Mouse (Mus musculus) megakaryocyte, embryonic 14.5 days (primary cell): ENCODE measurements around the gene Ccdc155. TPM values are rescaled to one million over a fixed set of nuclear protein-coding genes. Genes with fewer than 3 reads are reported as not detected.
A peak's percentile ranks its signal among the peaks of the same experiment; 100 is the strongest.

Experiments
- H3K27me3 ChIP-seq: replicated peaks from 2 replicates; pipeline ENCODE3; 2012; ENCODE audit warnings: inconsistent platforms
- H3K36me3 ChIP-seq: replicated peaks from 2 replicates; pipeline ENCODE3; 2012; ENCODE audit warnings: low read length, inconsistent platforms, mixed read lengths
- H3K4me1 ChIP-seq: 2 replicates; pipeline ENCODE4 v1.6.1; 2012; ENCODE audit warnings: inconsistent platforms
- H3K4me3 ChIP-seq: replicated peaks from 2 replicates; pipeline ENCODE3; 2012; ENCODE audit warnings: moderate library complexity, mild to moderate bottlenecking, inconsistent platforms
- H3K9me3 ChIP-seq: 2 replicates; pipeline ENCODE4 v1.6.1; 2012; ENCODE audit warnings: inconsistent platforms
- FLI1 ChIP-seq: IDR thresholded peaks from 2 replicates; pipeline ENCODE4 v1.6.1; 2012; ENCODE audit warnings: low read length, inconsistent platforms, mixed read lengths
- GATA1 ChIP-seq: IDR thresholded peaks from 3 replicates; pipeline ENCODE4 v1.6.1; 2012; ENCODE audit warnings: mixed read lengths, low read length, inconsistent platforms, borderline replicate concordance
- polyA plus RNA-seq: library from polyadenylated mRNA; stranded (reverse); fragments of >175 nt; gene quantifications from 2 replicates; pipeline ENCODE4 v1.2.3, GENCODE M21; 2012; ENCODE audit warnings: low replicate concordance; ENCODE audit not compliant: insufficient read depth

Ccdc155 gene
- polyA plus RNA-seq, 1 experiment, result not detected

DNA sequence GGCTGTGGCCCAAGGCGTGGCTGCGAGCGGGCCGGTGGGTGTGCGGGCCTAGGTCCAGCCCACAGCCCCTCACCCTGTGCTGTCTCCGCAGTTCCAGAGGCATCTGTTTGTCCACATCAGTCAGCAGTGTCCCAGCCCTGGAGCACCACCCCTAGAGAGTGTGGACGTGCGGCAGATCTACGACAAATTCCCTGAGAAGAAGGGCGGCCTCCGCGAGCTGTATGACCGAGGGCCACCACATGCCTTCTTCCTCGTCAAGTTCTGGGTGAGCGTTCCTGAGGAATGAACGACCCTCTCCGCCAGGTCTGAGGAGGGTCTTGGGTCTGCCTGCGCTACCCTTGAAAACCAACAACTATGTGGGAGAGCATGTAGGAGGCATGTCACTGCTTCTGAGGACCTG, 23.9 kb upstream of the Ccdc155 start:
- TF ChIP-seq GATA1, result no peak
- TF ChIP-seq FLI1, result no peak

DNA sequence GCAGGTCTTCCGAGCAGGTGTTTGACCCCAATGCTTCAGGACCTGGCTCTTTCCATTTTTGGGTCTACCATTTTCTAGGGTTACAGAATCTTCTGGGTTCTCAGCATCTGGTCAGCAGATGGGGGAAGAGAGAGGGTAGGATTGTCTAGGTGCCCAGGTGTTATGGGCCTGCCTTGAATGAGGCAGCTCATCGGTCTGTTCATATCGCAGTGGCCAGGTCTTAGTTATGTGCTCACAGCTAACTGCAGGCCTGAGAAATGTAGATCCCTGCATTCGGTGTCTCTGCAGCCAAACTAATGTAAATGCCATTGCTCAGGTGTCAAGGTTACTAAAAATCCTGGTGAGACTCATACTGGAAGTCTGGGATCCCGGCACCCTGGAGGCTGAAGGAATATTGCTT, 21.7 kb upstream of the Ccdc155 start:
- TF ChIP-seq FLI1 (no peak), GATA1 (no peak)
- H3K36me3 ChIP-seq, result peaks cover 3% of the 10 kb centered on the region
- no peak overlapping the region for H3K4me3 ChIP-seq
- H3K4me1 ChIP-seq, result peaks cover 24% of the 10 kb centered on the region
- H3K9me3 ChIP-seq, result no peaks in the 10 kb centered on the region
- H3K27me3 ChIP-seq, result peaks cover 37% of the 10 kb centered on the region

More for the DNA sequence above, 23.9 kb upstream of the Ccdc155 start:
- H3K36me3 ChIP-seq, result peaks cover 24% of the 10 kb centered on the region
- H3K4me3 ChIP-seq, result no peak overlapping the region
- peaks cover 32% of the 10 kb centered on the region for H3K27me3 ChIP-seq
- H3K9me3 ChIP-seq, result no peaks in the 10 kb centered on the region
- peaks cover 25% of the 10 kb centered on the region for H3K4me1 ChIP-seq

DNA sequence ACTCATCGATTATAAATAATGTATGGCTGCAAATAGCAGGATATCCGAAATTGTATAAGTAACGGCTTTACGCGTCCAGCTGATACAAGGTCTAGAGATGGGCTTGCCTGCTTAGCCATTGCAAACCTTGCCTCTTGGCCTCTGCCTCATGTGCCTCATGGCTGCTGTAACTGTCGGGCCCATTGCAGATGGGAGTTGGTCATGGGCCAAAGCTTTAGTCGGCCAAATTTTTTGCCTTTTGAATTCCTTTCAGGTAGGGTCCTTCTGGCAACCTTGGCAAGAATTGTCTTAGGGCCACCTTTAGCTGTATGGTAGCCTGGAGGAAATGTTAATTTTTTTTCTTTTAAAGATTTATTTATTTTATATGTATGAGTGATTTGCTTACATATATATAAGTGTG, 20.1 kb upstream of the Ccdc155 start:
- no peaks in the 10 kb centered on the region for H3K9me3 ChIP-seq
- peaks cover 35% of the 10 kb centered on the region for H3K4me1 ChIP-seq
- peaks cover 37% of the 10 kb centered on the region for H3K27me3 ChIP-seq
- no peak for TF ChIP-seq FLI1
- TF ChIP-seq GATA1, result no peak
- no peaks in the 10 kb centered on the region for H3K36me3 ChIP-seq
- no peak overlapping the region for H3K4me3 ChIP-seq

DNA sequence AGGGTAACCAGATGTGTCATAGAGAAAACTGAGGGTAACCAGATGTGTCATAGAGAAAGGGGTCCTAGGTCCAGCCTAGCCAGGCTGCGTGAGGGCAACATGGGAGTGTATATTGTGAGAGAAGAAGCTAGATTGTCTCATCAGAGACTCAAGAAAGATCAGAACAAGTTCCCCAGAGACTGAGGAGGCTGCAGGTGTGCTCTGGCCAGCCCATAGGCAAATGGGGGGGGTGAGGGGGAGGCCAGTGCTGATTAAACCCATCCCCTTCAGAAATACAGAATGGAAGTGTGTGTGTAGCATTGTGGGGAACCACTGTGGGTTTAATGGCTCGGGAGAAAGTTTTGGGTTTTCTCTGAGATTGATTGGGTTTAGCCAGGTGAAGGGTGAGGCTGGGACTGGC, 17.0 kb upstream of the Ccdc155 start:
- peaks cover 39% of the 10 kb centered on the region for H3K27me3 ChIP-seq
- H3K36me3 ChIP-seq, result no peaks in the 10 kb centered on the region
- TF ChIP-seq FLI1 (no peak), GATA1 (no peak)
- H3K4me1 ChIP-seq, result peaks cover 47% of the 10 kb centered on the region
- no peaks in the 10 kb centered on the region for H3K9me3 ChIP-seq
- no peak overlapping the region for H3K4me3 ChIP-seq

DNA sequence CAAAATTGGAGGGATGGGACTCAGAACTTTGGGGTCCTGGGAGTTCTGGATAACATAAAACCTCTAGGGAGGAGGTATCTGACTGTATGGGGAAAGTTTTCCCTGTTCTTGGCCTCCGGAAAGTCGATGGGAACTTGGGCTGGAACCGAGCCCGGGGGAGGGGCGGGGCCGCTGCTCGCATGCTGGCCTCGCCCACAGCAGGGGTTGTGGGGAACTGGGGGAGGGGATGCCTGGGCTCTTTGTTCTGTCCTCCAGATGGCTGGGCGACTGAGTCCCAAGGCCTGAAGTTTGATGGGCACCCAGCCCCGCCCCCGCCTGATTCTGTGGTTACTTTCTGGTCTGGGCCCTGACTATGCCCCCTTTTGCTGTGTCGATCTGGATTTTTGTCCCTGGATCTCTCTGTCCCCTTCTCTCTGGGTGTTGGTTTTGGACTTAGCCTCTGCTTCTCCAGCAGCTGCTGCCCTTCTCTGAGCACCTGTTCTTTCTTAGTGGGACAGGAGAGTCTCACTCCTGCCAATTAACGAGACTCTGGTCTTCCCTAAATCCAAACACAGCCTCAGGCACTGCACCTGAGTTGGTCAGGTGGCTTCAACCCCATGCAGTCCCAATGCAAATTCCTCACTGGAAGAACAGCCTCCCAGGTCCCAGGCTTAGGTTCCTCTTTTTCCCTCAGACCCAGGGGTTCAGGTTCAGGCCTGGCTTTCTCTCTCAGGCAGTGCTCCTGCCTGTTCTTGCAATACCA, 11.9 kb upstream of the Ccdc155 start:
- H3K9me3 ChIP-seq, result peaks cover 3% of the 10 kb centered on the region; the same call in 1 of the 2 replicates
- H3K36me3 ChIP-seq, result no peaks in the 10 kb centered on the region
- peaks cover 54% of the 10 kb centered on the region for H3K27me3 ChIP-seq
- TF ChIP-seq GATA1, result no peak
- TF ChIP-seq FLI1, result no peak
- no peak overlapping the region for H3K4me3 ChIP-seq
- peaks cover 54% of the 10 kb centered on the region for H3K4me1 ChIP-seq

DNA sequence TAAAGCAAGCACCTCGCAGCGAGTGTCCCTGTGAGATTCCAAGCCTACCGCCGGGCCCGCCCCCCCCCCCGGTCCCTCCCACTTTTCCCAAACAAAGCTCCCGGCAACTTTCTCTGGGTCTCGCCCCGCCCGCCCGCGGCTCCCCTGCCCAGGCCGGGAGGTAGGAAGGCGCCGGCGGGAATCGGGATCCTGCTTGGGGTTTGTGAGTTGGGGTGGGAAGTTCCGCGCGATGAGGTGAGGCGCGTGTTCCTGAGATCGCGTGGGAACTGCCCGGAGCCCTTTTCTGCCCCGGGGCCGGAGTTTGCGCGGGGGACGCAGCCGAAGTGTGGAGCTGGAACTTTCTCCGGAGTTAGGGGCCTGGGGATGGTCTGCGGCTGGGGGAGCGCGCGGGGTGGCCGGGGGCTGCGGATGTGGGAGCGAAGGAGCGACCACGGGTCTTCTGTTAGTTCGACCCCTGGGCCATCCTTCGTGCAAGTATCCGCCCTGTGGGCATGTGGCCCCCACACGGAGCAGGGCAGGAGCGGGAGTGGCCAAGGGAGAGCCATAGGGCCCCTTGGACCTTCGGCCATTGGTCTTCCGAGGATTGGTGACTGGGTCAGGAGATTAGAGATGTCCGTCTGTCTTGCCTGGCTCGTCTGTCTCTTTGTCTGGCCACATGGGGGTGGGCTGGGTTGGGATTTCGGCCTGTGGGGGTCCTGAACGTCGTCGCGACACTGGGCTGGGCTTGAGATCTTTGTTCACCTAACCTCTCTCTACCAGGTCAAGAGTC, 11.2 kb upstream of the Ccdc155 start, which contains the start of gene Tead2:
Tead2 (plus strand) TSS at position 81 of the 769 bp plus-strand sequence.
- H3K4me3 ChIP-seq, result peak within 1 kb of the TSS; percentile 15
- peaks cover 59% of the 10 kb centered on the region for H3K27me3 ChIP-seq
- peaks cover 54% of the 10 kb centered on the region for H3K4me1 ChIP-seq
- TF ChIP-seq GATA1, result no peak
- no peak for TF ChIP-seq FLI1
- H3K36me3 ChIP-seq, result no peaks in the 10 kb centered on the region
- H3K9me3 ChIP-seq, result peaks cover 3% of the 10 kb centered on the region; the same call in 1 of the 2 replicates

DNA sequence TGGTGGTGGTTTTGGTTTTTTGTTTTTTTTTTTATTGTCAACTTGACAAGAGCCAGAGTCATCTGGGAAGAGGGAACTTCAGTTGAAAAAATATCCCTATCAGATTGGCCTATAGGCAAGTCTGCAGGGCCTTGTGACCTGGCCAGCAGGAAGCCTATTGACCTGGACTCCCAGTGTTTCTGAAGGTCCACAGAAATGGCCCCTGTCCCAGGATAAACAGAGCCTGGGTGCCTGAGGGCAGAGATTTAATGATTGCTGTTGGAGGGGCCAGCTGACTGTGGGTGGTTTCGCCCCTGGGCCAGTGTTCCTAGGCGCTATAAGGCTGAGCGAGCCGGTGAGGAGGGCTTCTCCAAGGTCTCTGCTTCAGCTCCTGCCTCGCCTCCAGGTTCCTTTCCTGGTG, 9.0 kb upstream of the Ccdc155 start:
- H3K4me3 ChIP-seq, result no peak overlapping the region
- peaks cover 77% of the 10 kb centered on the region for H3K27me3 ChIP-seq
- H3K4me1 ChIP-seq, result peaks cover 33% of the 10 kb centered on the region
- H3K9me3 ChIP-seq, result peaks cover 6% of the 10 kb centered on the region; the same call in 1 of the 2 replicates
- no peak for TF ChIP-seq GATA1
- TF ChIP-seq FLI1, result no peak
- no peaks in the 10 kb centered on the region for H3K36me3 ChIP-seq

DNA sequence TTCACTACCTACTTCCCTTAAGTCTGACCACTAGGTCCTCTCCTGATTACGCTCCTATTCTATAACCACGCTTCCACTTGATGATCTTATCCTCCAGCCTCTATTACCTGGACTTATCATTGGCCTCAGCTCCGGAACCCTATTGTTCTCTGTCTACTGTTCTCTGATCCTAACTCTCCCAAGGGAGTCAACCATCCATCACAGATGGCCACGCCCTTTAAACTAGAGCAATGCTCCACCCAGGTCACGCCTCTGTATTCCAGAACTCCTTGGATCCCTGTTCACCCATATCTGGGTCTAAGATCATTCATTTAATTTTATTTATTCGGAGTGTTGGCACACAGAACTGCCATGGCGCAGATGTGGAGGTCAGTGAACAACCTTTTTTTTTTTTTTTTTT, 7.7 kb upstream of the Ccdc155 start:
- TF ChIP-seq GATA1, result no peak
- TF ChIP-seq FLI1, result no peak
- Histone ChIP-seq H3K27me3 (peaks cover 76% of the 10 kb centered on the region), H3K36me3 (no peaks in the 10 kb centered on the region), H3K4me1 (peaks cover 32% of the 10 kb centered on the region), H3K9me3 (peaks cover 9% of the 10 kb centered on the region; the same call in 1 of the 2 replicates), H3K4me3 (peak overlapping the region; percentile 50)

DNA sequence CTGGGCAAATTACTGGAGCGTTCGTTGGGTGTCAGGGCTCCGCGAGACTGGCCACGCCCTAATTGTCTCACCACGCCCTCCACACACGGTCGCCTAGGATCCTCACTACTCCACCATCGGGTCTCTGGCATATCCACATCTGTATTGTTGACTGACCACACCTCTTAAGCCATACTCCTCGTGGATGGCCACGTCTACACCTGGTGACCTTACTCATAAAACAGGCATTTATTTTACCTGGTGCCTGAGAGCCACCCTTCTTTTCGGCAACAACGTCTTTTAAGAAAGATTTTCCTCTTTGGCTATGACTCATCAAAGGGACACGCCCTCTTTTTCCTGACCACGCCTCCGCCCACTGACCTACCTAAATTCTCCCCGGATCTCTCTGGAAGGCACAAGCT, 7.2 kb upstream of the Ccdc155 start, which contains the start of gene Dkkl1:
Dkkl1 (minus strand) TSS at position 297 of the 401 bp plus-strand sequence.
- peak within 1 kb of the TSS; percentile 85 for H3K4me3 ChIP-seq
- no peaks in the 10 kb centered on the region for H3K36me3 ChIP-seq
- H3K9me3 ChIP-seq, result peaks cover 9% of the 10 kb centered on the region; the same call in 1 of the 2 replicates
- H3K27me3 ChIP-seq, result peaks cover 73% of the 10 kb centered on the region
- no peak for TF ChIP-seq GATA1
- TF ChIP-seq FLI1, result no peak
- peaks cover 28% of the 10 kb centered on the region for H3K4me1 ChIP-seq
